Mouse (Mus musculus) MEL (cell line): ENCODE measurements at regions not wholly inside any gene's neighbourhood (a gene's known extent, or its start where the extent isn't known, plus 50 kb on each side); places are given as distances from the start of the nearest gene placed in this dataset.

Experiments used
- CHD2 ChIP-seq: IDR thresholded peaks from 2 replicates; pipeline ENCODE4 v1.6.1; 2011; ENCODE audit warnings: low read length, improper control_type of control experiment
- CTCF ChIP-seq, 3 experiments: IDR thresholded peaks in 2 of 3; conservative IDR thresholded peaks in 1 of 3; 2 replicates each; pipeline ENCODE4 v1.5.1; 2011 to 2012; ENCODE audit warnings: low read length in 3 of 3, low read depth in 2 of 3, mild to moderate bottlenecking in 2 of 3, improper control_type of control experiment in 1 of 3, inconsistent platforms in 1 of 3, mixed read lengths in 1 of 3, moderate library complexity in 1 of 3; ENCODE audit not compliant: control insufficient read depth in 1 of 3, insufficient read depth in 1 of 3, poor library complexity in 1 of 3, severe bottlenecking in 1 of 3
- GATA1 ChIP-seq: IDR thresholded peaks from 2 replicates; pipeline ENCODE4 v1.6.1; 2011; ENCODE audit warnings: low read depth, low read length, improper control_type of control experiment
- MXI1 ChIP-seq: IDR thresholded peaks from 2 replicates; pipeline ENCODE4 v1.6.1; 2011; ENCODE audit warnings: mild to moderate bottlenecking, low read depth, low read length, improper control_type of control experiment
- POLR2A ChIP-seq, 2 experiments: IDR thresholded peaks; 2 replicates each; pipeline ENCODE4 v1.6.1; 2011 to 2012; ENCODE audit warnings: low read length in 2 of 2, mild to moderate bottlenecking in 2 of 2, control low read depth in 1 of 2, improper control_type of control experiment in 1 of 2, low read depth in 1 of 2, moderate library complexity in 1 of 2; ENCODE audit not compliant: control insufficient read depth in 1 of 2, insufficient read depth in 1 of 2, poor library complexity in 1 of 2
- POLR2AphosphoS5 ChIP-seq: IDR thresholded peaks from 2 replicates; pipeline ENCODE4 v1.6.1; 2012; ENCODE audit warnings: low read depth, borderline replicate concordance, mild to moderate bottlenecking, inconsistent platforms, low read length, moderate library complexity, mixed read lengths
- USF1 ChIP-seq: IDR thresholded peaks from 2 replicates; pipeline ENCODE4 v1.6.1; 2014; ENCODE audit warnings: low read depth, mild to moderate bottlenecking, inconsistent platforms, low read length, improper control_type of control experiment, moderate library complexity

DNA sequence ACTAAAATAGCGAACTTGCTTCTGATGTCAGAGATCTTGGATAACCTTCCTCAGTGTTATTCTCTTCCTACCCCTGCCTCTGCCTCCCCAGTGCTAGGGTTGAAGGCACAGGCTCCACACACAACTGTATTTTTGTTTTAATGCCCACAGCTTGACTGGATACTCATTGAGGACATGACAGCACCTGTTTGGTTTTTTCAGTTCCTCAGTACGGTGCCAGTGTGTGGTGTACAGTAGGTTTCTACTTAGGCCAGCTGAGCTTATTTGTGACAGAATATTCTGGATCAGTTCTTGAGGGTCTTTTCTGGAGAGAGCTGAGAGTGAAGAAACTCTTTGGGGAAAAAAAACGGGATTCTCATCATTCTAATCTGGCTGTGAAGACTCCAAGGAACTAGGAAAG, 201.1 kb downstream of the Tmem38b start:
- TF ChIP-seq CTCF (IDR thresholded peaks at IDR 0.05 in 2 of 3, conservative IDR thresholded peaks at IDR 0.05 in 1 of 3; ENCODE audit: control insufficient read depth in 1 of 3, insufficient read depth in 1 of 3, low read depth in 2 of 3, low read length in 3 of 3, poor library complexity in 1 of 3, severe bottlenecking in 1 of 3) (no peak), POLR2AphosphoS5 (no peak), MXI1 (no peak), POLR2A (IDR thresholded peaks at IDR 0.05; ENCODE audit: control insufficient read depth in 1 of 2, insufficient read depth in 1 of 2, low read depth in 1 of 2, low read length in 2 of 2, poor library complexity in 1 of 2) (no peak), GATA1 (no peak), USF1 (no peak), CHD2 (no peak)
